10 mouse cellular contexts compared by ENCODE assay signal in the genomic region with DNA sequence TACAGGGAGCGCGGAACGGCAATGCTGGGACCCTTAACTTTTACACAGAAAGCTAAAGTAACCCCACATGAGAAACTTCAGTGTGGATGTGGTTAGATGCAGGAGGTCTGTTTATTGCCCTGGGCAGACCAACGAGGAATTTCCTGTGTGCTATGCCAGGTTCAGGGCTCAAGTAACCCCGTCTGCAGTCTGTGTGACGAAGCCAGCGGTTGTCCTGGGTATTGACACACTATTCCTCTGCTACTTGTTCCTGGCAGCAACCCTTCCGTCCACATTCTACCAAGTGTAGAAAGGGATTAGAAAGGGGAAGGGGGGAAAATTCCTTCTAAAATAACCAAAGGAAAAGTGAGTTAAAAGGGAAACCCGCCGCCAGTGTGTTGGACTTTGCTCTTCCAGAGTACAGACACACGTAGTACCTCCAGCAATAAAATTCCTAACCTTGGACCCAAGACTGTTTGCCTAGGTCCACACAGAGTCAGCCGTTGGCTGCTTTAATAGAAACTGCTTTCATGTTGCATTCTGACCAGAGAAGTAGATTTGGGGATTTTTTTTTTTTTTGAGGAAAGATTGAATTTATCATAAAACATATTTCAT.
DNase-seq lines count a peak whose midpoint lies in the region.
"Had no signal": no experiment of that assay in that cellular context is flagged by ENCODE, and none has a peak within 500 bp of the region (broad histone marks: within the 10 kb centered on the region; RNA-seq: fewer than 3 reads in every experiment).

No protein-coding gene starts in this region.

- DNase-seq in retina, postnatal 1 day, result peak; percentile 18
- no peak for DNase-seq in retina, embryonic 14.5 days (ENCODE audit: low spot score)
- peak; percentile 71 for DNase-seq in gastrocnemius, postnatal 25 days
- DNase-seq in kidney, postnatal 4 days, result peak; percentile 6 to 23
- no peak for DNase-seq in adrenal gland, postnatal 4 days (ENCODE audit: low spot score in 2 of 2)
- no peak for DNase-seq in right cerebral cortex, adult 18-20 months
- no peak for DNase-seq in cerebellum, adult 9-11 months
- DNase-seq: cerebellum, postnatal 14 days; heart, adult 2 months; lung, adult 2 months had no signal

Comparison
In these comparisons a context has a peak if more than half of its experiments do, and no peak if none do; other contexts are left out.
1. DNase-seq: peak in retina, postnatal 1 day (single experiment), gastrocnemius, postnatal 25 days (single experiment) and kidney, postnatal 4 days (2 of 2); none in retina, embryonic 14.5 days (single experiment), adrenal gland, postnatal 4 days (0 of 2), right cerebral cortex, adult 18-20 months (single experiment) and cerebellum, adult 9-11 months (single experiment).